Mouse (Mus musculus): ENCODE results near the gene Gm11115.

GRCm38 (mm10) chr5:88153999-88154398 is at the start of gene Gm11115:
- TF ChIP-seq GATA1 (IDR thresholded peaks at IDR 0.05; ENCODE audit: borderline replicate concordance, low read length) (no peak), FLI1 (IDR thresholded peaks at IDR 0.05; ENCODE audit: low read length) (no peak)
